Mouse (Mus musculus) fat pad, adult 2 months (tissue): ENCODE measurements around the gene H2-T3.
"Not testable (repeated sequence)": the region's sequence is repeated elsewhere in the genome, so short reads cannot be mapped to it uniquely, and the experiment has no call there.

ENCODE experiments used
- DNase-seq: peaks from one replicate; pipeline ENCODE4 v3.0.0-alpha.2; 2011; ENCODE audit warnings: low read depth, low spot score; ENCODE audit errors: extremely low read depth

Gene H2-T3

GRCm38 (mm10) chr17:36190169-36190507, at the start of gene H2-T3:
Gene H2-T3 (minus strand): TSS chr17:36190287.
- no peak for DNase-seq

- DNase-seq, result no peak
These were observed 47.3 kb upstream of the H2-T3 start for GRCm38 (mm10) chr17:36237321-36237921.

DNA sequence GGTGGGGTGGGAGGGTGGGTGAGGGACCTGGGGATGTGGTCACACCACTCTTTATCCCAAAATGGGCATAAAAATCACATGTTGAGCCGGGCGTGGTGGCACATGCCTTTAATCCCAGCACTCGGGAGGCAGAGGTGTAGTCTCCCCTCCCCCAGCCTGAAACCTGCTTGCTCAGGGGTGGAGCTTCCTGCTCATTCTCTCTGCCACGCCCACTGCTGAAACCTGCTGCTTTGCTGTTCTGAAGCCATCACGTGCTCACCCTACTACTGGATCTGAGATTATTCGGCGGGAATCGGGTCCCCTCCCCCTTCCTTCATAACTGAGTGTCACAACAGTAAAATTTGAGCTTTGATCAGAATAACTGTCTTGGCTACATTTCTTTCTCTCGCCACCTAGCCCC, 45.2 kb upstream of the H2-T3 start:
- DNase-seq, result not testable (repeated sequence)

- DNase-seq, result no peak
These were observed 43.5 kb upstream of the H2-T3 start for GRCm38 (mm10) chr17:36233572-36233971.

DNA sequence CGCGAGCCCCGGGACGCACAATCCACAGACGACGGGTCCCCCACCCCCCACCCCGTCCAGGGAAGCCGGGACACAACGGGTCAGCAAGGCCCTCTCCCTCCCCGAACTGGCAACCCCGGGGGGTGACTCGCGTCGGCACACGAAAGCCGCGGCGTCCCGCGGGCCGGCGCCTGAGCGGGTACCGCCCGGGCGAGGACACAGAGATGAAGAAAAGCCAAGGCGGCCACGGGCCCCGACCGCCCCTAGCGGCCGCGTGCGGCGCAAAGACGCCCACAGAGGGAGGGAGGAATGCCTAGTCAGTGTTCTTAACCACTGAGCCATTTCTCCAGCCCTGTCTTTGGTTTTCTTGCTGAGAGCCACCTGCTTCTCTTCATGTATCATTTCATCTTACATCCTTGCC, 41.2 kb upstream of the H2-T3 start:
- DNase-seq, result peak; percentile 33

DNA sequence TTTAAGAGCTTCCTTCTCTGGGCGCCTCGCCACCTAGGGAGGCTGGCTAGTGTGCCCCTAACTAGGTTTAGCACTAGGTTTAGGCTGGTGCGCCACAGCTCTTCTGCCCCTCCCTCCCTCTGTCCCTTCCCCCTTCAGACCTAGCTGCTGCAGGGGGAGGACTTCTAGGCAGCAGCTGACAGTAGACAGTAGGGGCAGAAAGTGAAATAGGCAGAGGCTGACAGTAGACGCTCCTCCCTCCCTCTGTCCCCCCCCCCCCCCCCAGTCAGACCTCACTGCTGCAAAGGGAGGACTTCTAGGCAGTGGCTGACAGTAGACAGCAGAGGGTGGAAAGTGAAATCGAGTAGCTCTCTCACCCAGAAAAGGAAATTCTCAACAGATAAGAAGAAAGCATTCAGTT, 39.0 kb upstream of the H2-T3 start:
- no peak for DNase-seq

GRCm38 (mm10) chr17:36226921-36227320, 36.8 kb upstream of the H2-T3 start:
- DNase-seq, result no peak

DNA sequence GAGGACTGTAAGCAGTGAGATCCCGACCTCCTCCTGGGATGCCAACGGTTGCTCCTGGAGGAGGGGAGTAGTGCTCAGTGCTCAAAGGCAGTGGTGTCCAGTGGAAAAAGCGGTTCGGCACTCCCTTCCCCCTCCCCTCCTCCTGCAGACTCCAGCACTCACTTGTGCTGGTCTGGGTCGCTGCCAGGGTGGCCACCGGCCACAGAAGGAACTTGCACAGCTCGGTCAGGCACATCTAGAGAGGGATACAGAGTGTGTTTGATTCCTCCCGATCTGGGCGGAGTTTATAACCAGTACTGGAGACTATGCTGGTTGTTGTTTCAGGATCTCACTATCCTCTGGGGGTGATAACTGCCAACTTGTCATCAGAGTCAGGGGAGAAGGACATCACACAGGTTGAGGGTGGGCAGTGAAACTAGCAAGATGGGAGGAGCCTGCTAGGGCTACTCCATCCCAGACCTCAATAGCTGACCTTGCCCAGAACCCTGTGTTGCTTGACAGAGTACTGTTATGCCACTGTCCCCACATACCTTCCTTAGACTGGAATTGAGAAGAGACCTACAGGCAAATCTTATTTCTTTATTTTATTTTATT, 35.2 kb upstream of the H2-T3 start:
- no peak for DNase-seq

GRCm38 (mm10) chr17:36224451-36224850, 34.4 kb upstream of the H2-T3 start:
- no peak for DNase-seq

DNA sequence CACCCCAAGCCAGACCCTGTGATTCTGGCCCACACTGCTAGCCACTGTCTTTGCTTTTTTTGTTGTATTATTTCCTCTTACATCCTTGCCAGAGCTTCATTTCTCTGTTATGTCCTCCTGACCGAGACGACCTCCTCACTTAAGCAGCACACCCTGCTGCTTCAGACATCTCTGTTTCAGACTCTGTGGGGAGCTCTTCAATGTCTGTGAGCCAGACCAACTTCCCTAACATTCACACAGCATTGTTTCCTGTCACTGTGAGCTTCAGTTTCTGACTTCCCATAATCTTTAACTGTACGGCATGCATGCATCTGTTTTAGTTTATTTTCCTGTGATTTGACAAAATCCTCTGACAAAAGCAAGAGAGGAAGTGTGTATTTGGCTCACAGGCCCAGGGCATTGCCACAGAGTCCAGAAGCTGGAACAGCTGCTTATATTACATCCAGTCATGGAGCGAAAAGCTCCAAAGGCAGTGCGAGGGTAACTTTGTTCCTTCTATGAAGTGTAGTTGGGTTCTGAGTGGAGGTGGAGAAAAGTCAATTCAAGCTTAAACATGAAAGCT, 28.6 kb upstream of the H2-T3 start:
- DNase-seq, result no peak

DNA sequence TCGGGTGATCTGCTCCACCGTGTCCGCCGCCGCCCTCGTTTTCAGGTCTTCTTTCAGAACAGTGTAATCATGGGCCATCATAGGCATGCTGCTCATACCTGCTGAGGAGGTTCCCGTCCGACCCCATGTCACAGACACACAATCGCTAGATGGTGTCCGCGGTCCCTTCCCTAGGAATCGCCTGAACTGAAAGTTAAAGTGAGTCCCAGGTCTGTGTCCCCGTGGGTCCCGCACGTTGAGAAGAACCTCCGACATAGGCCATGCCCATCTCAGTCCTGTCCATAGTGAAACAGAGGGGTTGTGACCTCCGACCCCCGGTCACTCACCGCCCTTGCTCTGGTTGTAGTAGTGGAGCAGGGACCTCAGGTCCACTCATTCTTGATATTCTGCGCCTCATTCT, 25.5 kb upstream of the H2-T3 start:
- no peak for DNase-seq

GRCm38 (mm10) chr17:36206846-36207245, 16.8 kb upstream of the H2-T3 start:
- no peak for DNase-seq

DNA sequence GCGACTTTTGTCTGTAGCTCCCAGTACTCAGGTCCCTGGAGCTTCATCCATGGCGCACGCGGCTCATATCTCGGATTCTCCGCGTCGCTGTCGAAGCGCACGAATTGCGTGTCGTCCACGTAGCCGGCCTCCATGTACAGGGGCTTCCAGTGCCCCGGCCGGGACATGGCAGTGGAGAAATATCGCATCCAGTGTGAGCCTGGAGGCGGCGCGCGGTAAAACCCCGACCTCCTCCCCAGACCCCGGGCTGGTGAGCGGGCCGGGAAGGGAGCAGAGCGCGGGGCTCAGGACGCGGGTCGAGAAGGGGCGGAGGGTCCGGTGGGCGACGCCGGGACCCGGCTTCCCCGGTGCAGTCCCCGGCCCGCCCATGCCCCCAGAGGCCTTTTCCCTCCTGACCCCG, 15.8 kb upstream of the H2-T3 start:
- no peak for DNase-seq

DNA sequence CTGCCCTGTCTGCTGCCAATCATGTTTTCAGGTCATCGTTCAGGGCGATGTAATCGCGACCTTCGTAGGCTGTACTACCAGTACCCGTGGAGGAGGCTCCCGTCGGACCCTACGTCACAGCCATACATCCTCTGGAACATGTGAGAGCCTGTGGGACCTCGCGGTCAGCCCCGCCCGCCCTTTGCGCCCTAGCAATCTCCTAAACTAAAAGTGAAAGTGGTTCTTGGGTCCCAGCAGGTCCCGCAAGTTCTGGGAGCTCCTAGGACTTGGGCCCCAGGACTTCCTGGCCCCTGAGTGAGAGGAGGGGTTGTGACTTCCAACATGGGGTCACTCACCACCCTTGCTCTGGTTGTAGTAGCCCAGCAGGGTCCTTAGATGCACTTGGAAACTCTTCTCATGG, 15.4 kb upstream of the H2-T3 start:
- DNase-seq, result no peak

- no peak for DNase-seq
These were observed 11.8 kb upstream of the H2-T3 start for GRCm38 (mm10) chr17:36201851-36202250.

DNA sequence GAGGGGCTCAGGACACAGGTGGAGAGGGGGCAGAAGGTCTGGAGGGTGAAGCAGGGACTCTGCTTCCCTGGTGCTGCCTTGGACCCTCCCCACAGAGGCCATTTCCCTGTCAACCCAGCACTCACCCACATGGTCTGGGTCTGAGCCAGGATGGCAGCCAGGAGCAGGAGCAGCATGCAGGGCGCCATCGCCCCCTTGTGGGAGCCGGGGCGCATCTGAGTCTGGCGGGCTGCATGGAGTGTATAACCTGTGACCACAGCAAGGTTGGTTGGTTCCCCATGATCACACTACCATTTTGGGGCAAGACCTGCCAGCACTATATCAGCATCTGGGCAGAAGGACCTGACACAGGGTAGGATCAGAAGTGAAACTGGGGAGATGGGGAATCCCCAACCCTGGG, 8.2 kb upstream of the H2-T3 start:
- DNase-seq, result no peak

DNA sequence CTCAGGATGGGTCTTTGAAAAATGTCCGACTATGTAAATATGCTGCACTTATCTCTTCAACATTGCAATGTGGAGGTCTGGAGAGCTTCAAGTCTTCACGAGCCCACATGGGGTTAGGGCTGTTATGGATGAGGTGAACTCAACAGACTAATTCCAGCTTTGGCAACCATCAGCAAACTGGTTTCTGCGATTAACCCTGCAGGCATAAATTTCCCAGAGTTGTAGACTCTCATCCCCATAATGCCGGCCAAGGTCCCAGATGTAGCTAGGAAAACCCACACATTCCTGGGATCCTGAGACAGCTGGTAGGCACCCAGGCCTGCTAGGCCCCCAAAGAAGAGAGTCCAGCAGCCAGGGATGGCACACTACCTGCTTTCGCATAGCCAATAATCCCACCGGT, 4.4 kb upstream of the H2-T3 start:
- no peak for DNase-seq

DNA sequence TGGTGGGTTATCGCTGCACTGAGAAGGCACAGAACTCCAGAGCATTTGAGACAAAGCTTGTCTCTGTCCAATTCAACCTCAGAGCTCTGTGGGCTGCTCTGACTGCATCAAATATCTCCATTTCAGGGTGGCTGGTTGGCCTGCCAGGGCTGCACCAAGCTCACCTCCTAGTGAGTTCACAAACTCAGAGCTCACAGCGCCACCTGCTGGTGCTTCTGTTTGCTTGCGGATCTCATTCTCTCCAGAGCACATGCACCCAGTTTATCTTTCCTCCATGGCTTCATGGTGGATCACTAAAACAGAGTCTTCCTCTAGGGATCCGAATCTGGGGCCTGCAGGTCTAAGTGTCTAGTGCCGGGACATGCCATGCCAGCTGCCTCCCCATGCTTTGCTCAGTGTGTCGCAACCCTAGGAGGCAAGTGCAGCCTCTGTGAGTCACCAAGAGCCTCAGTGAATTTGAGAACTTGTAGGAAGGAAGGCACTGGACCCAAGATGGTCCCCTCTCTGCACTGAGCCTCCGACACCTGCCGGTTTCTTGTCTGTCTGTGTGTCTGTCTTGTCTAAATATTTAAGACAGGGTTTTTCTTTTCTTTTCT, 3.6 kb upstream of the H2-T3 start:
- no peak for DNase-seq

DNA sequence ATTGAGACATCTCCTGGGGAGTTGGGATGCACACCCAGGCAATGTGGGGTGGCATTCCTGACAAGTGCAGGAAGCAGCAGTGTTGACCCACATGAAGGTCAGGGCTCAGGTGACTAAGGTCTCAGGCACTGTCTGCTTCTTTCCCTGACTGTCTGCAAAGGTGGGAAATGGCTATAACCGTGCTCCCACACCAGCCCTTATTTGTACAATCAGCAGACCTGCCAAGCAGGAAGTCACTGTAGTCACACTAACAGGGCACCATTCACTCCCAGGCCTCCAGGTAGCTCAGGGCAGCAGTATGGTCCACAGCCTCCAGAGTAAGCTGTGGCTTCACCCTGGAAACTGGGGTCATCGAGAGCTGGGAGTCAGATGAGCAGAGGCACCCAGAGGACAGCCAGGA, 2.3 kb upstream of the H2-T3 start:
- no peak for DNase-seq

DNA sequence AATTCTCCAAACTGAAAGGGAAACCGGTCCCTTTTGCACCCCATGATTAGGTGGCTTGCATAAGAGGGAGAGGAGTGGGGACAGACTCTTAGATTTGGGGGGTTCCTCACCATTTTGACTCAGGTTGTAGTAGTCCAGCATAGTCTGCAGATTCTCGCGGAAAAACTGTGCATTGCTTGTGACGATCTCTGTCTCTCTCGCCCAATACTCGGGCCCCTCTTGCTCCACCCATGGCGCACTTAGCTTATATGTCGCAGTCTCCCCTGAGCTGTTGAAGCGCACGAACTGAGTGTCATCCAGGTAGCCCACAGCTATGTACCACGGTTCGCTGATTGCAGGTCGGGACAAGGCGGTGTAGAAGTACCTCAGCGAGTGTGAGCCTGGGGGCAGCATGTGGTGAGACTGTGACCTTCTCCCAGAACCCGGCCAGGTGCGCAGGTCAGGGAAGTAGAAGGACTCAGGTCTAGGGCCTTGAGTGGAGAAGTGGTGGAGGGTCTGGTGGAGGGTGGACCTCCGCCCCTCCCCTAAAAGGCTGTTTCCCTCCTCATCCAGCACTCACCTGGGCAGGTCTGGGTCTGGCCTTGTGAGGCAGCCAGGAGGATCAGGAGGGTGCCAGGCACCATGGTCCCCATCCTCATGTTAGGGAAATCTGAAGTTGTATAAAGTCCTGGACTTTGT, 457 bp downstream of the H2-T3 start:
- no peak for DNase-seq

DNA sequence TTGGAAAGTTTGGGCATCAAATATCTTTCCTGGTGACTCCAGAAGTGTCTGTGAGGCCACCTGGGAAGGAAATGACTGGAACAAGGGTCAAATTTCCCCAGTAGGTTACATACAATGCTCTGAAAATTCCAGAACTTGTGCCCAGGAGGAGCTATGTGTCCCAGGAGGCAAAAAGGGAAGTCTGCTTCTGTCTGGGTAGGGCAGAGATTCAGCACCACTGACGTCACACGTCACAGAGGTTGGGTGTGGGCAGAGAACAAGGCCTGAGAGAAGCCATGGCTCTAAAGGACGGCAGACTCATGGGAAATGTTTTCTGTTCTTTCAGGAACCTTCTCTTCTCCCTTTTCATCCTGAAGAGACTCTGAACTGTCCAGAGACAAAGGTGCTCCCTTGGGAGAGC, 2.5 kb downstream of the H2-T3 start:
- no peak for DNase-seq

DNA sequence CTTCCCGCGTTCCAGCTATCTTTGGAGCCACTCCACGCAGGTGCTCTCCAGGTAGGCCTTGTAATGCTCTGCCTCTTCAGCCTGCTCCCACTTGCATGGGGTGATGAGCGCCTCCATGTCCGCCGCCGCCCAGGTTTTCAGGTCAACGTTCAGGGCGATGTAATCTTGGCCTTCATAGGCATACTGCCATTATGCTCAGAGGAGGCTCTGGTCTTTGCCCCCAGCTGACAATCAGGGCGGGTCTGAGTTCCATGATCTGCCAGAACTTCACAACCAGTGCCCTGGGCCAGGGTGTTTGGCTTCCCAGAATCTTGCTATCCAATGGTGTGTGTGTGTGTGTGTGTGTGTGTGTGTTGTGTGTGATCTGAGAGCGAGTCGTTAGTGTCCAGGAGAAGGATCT, 7.9 kb downstream of the H2-T3 start:
- no peak for DNase-seq
